15 mouse cellular contexts compared by ENCODE assay signal in the genomic region with DNA sequence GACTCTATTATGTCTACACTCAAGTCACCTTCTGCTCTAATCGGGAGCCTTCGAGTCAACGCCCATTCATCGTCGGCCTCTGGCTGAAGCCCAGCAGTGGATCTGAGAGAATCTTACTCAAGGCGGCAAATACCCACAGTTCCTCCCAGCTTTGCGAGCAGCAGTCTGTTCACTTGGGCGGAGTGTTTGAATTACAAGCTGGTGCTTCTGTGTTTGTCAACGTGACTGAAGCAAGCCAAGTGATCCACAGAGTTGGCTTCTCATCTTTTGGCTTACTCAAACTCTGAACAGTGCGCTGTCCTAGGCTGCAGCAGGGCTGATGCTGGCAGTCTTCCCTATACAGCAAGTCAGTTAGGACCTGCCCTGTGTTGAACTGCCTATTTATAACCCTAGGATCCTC. TPM values are rescaled to one million over a fixed set of nuclear protein-coding genes. Genes with fewer than 3 reads are reported as not detected.
DNase-seq lines count a peak whose midpoint lies in the region; ATAC-seq lines count a peak whose summit lies in the region.
"Had no signal": no experiment of that assay in that cellular context is flagged by ENCODE, and none has a peak within 500 bp of the region (broad histone marks: within the 10 kb centered on the region; RNA-seq: fewer than 3 reads in every experiment).

No protein-coding gene starts in this region.

- no peaks in the 10 kb centered on the region for H3K36me3 ChIP-seq in heart, embryonic 10.5 days
- H3K36me3 ChIP-seq: G1E had no signal

- no peak for ATAC-seq in megakaryocyte progenitor cell, adult 5-6 weeks (replicated peaks; ENCODE audit: poor library complexity)
- no peak for ATAC-seq in granulocyte monocyte progenitor cell, adult 5-6 weeks (replicated peaks; ENCODE audit: poor library complexity, severe bottlenecking)

- no peaks in the 10 kb centered on the region for H3K9me3 ChIP-seq in heart, embryonic 10.5 days
- H3K9me3 ChIP-seq: G1E had no signal

- H3K4me3 ChIP-seq in heart, embryonic 10.5 days: no peak overlapping the region
- H3K4me3 ChIP-seq: myocyte had no signal

- no peak overlapping the region for H3K27ac ChIP-seq in heart, embryonic 10.5 days

- H3K27me3 ChIP-seq in heart, embryonic 10.5 days (ENCODE audit: insufficient read depth, poor library complexity, severe bottlenecking): no peaks in the 10 kb centered on the region

- WGBS in heart, embryonic 10.5 days: 87% methylated on average over 10 of the region's 10 CpGs

- DNase-seq in cerebellum, postnatal 14 days: peak; percentile 39 to 50
- DNase-seq in cerebellum, adult 8-10 months: no peak
- peak; percentile 3 for DNase-seq in heart, adult 8-10 months (ENCODE audit: low spot score)
- DNase-seq in heart, embryonic 10.5 days (ENCODE audit: low spot score): no peak
- DNase-seq in urinary bladder, postnatal 14 days (ENCODE audit: low spot score): peak; percentile 6
- no peak for DNase-seq in urinary bladder, postnatal 10 days (ENCODE audit: low spot score)
- DNase-seq: embryo, embryonic 11 days; kidney, adult 11 months had no signal

- H3K4me1 ChIP-seq in heart, embryonic 10.5 days: no peaks in the 10 kb centered on the region

RNA-seq across cellular contexts. Expression of gene Cd40lg, which starts 11.4 kb away (rescaled TPM):
- not detected for total RNA-seq in heart, adult 8-10 months (2022)
- polyA plus RNA-seq in heart, embryonic 10.5 days (2016; fragmentation: Nextera tagmentation; extraction: Ambion mirVana): not detected in 2 replicates
- not detected in 2 replicates for total RNA-seq in megakaryocyte progenitor cell, adult 5-6 weeks (2015)
- not detected in 2 replicates for total RNA-seq in megakaryocyte progenitor cell, adult 5-6 weeks (2017)
- total RNA-seq in granulocyte monocyte progenitor cell, adult 5-6 weeks (2014; fragmentation: Nextera tagmentation): not detected in 2 replicates
- not detected in 2 replicates for total RNA-seq in granulocyte monocyte progenitor cell, adult 5-6 weeks (2017)
- total RNA-seq: G1E had no signal
- polyA plus RNA-seq: G1E; heart, postnatal 0 days; liver, embryonic 11.5 days; myocyte; stomach, embryonic 14.5 days had no signal

Comparison
In these comparisons a context has a peak if more than half of its experiments do, and no peak if none do; other contexts are left out.
1. DNase-seq: peak in cerebellum, postnatal 14 days (2 of 2), heart, adult 8-10 months (single experiment) and urinary bladder, postnatal 14 days (single experiment); none in cerebellum, adult 8-10 months (single experiment), heart, embryonic 10.5 days (single experiment) and urinary bladder, postnatal 10 days (single experiment).